Mouse (Mus musculus) adrenal gland, postnatal 25 days (tissue): ENCODE data around the gene Prkce. TPM values are rescaled to one million over a fixed set of nuclear protein-coding genes. Genes with fewer than 3 reads are reported as not detected.

Experiments
- DNase-seq: peaks from one replicate; pipeline ENCODE4 v3.0.0; 2021; ENCODE audit warnings: mixed read lengths
- total RNA-seq: library from RNA; stranded (reverse); gene quantifications from 2 replicates; pipeline ENCODE4 v1.2.3, GENCODE M21; 2021

Gene Prkce
- total RNA-seq, 1 experiment from 2014 or later = 25.8 TPM

GRCm38 (mm10) chr17:86414608-86415007, 247.0 kb downstream of the Prkce start:
- DNase-seq = no peak

GRCm38 (mm10) chr17:86415989-86416388, 248.4 kb downstream of the Prkce start:
- no peak for DNase-seq

- DNase-seq = no peak
Measured at GRCm38 (mm10) chr17:86418334-86418733, 250.7 kb downstream of the Prkce start.

DNA sequence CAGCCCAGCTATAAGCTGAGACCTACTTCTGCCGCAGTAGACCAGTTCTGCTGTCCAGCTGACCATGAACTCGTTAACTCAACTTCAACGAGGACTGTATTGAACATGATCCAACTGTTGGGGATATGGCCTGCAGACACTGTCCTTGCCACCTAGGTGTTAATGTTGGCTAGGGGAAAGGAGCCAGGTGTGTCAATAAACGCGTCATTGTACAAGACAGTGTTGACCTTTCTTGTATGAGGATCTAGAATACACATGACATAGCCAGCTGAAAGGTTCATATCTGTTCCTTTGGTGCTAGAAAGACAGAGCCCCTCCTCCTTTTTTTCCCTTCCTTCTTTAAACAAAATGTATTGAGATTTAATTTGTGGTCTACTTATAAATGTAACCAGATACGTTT, 251.6 kb downstream of the Prkce start:
- DNase-seq = no peak

DNA sequence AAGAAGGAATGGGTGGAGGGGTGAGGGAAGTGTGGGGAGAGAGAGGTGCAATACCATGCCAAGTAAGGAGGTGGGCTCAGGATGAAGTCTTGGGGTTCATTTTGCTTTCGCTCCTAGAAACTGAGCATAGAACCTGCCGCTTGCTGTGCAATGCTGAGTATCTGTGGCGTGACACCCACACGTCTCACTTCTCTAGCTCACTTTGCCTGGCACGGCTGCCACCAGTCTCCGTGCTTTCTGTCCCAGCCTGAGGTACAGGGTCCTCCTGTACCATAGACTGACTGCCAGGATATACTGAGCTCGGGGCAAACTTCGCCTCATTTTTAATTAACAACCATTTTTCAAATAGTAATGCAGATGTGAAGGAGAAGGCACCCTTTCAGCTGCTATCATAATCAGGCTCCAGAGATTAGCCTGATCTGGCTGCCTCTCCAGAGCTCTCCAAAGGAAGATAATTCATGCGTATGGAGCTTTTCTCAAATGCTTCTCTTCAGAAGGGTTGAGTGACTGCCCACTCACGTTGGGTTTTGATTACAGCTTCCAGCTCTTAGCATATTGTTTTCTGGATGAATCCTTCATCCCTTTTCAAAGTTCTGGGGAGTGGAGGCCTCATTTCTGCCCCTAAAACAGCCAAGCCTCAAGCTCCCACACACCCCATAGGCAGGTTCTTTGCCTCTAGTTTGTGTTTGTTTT, 253.2 kb downstream of the Prkce start:
- DNase-seq = no peak

DNA sequence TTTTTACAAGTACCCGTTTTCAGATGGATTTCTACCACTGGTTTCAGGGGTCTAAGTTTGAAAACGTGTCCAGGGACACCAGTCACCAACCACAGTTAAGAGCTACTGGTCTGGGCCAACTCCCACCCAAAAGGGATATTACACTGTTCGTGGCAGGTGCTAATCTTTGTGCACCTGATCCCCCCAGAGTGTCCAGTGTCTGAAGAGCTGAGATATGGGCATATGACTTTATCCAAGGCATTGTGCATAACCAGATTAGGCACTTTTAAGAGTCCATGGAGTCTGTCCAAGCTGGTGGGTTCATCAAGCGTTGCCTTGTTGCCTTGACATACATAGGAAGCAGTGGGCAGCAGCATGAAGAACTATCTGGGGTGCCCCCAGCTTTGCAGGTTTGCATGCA, 254.4 kb downstream of the Prkce start:
- DNase-seq = no peak

DNA sequence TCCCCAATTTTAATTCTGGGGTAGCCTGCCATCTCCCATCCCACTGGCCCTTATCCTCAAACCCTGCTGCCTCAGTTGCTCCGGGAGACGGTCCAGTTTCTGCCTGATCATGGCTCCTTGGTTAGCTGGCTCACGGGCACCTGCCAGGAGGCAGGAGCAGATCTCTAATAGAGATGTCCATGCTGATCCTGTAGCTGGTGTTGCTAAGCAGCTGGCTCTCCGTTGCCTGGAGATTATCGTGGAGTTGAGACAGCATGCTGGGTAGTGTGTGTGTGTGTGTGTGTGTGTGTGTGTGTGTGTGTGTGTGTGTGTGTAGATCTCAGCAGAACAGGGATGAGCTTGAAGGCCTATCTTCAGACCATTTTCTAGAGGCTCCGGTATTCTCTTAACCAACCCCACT, 262.3 kb downstream of the Prkce start:
- DNase-seq = no peak

GRCm38 (mm10) chr17:86433117-86433516, 265.5 kb downstream of the Prkce start:
- DNase-seq = no peak

DNA sequence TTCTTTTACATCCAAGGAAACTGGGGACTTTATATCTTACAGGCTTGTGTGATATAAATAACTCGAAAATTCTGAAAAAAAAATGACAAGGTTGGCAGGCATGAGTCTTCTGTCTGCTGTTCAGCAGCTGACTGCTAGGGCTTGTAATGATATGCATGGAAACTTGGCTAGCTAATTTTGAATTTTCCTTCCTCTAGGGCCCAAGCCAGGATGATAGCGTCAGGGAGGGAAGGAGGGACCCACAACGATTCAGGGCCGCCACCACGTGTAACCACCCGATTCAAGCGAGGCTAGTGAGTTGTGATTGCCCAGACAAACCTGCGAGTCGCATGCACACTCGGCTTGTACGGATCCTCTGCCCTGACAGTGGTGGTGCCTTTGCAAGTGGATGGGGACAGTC, 266.2 kb downstream of the Prkce start:
- no peak for DNase-seq

- no peak for DNase-seq
Measured at GRCm38 (mm10) chr17:86434781-86435180, 267.2 kb downstream of the Prkce start.

DNA sequence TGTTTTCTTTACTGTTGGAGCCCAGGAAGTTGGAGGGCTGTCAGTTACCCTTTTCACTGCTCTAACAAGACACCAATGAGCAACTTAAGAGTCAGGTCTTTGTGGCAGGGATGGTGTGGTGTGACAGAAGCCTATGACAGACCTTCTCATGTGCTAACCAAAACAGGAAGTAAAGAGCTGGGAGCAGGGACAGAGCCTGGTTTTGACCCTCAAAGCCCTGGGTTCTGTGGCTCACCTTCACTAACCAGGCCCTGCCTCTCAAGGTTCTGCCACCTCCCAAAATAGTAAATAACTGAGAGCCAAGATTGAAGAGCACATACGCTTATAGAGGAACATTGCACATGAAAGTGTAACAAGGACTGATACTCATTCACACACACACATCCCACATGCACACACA, 268.0 kb downstream of the Prkce start:
- DNase-seq = no peak

DNA sequence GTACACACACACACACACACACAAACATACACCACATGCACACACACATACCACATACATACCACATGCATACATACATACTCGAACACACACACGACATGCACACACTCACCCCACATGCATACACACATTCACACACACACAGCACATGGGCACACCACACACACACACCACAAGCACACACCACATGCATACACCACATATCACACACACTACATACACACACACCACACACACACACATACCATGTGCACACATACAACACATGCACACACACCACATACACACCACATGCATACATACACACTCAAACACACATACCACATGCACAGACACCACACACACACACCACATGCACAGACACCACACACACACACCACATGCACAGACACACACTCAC, 268.4 kb downstream of the Prkce start:
- no peak for DNase-seq

DNA sequence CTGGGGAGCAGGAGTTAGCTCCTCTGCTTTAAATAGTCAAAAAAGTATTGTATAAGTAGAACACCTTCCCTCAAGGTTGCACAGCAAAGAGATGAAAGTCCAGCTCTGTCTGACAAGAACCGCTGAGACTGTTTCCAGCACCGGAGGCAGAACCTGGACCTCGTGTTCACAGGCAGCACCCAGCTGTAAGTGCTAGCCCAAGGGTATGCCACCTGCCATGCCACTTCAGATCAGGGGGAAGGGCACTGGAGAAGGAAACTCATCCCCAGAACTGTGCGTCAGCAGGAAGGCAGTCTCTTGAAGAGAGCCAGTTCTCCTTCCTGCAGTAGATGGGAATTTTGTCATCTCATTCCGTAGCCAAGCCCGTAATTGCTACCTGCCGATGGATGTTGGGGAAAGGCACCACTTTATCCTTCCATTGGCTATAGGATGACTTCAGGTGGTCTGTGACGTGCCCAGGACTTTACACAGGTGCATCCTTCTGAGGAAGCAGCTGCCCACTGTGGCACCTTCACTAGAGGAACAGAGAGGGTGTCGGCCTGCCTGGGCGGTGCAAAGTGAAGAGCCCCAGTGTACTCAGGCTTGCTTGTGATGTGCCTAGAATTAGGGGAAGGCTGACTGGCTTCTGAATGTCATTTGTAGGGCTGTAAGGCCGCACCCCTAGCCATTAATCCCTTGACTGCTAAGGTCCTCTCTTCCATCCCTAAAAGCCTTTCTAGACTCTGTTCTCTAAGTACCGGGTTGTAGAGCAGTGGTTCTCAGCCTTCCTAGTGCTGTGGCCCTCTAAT, 269.2 kb downstream of the Prkce start:
- no peak for DNase-seq

- no peak for DNase-seq
Measured at GRCm38 (mm10) chr17:86437516-86438277, 270.1 kb downstream of the Prkce start.

- no peak for DNase-seq
Measured at GRCm38 (mm10) chr17:86438278-86438661, 270.7 kb downstream of the Prkce start.

DNA sequence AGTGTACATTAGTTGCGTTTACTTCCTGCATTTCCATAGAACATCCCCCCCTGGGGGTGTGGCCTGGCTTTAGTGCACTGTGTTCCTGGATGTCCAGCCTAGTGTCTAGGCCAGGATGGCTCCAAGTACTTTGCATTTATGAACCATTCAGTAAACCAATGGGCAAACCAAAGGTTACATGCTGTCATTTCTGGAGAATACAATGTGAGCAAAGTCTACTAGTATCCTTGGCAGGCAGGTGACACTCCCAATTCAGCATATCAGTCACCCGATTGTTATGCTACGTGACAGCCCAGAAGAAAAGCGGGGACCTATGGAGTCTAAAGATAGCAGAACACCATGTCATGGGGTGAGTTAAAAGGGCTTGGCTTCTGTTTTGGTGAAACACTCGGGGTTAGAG, 271.2 kb downstream of the Prkce start:
- DNase-seq = no peak

DNA sequence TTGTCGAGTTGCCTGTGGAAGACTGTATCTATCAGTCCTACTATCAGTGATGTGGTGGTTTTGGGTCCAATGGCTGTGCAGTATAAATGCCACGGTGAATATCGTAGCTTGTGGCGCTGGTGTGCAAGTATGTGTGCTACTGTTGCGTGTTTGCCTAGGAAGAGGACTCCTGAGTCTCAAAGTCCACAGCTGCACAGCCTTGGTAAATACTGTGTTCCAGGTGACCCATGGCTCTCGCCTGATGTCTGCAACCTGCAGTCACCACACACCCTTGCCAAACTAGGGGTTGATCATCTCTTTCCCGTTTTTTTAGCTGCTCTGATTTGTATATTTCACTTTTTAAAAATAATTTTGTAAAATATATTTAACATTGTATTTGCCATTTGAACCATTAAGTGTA, 273.5 kb downstream of the Prkce start:
- no peak for DNase-seq

DNA sequence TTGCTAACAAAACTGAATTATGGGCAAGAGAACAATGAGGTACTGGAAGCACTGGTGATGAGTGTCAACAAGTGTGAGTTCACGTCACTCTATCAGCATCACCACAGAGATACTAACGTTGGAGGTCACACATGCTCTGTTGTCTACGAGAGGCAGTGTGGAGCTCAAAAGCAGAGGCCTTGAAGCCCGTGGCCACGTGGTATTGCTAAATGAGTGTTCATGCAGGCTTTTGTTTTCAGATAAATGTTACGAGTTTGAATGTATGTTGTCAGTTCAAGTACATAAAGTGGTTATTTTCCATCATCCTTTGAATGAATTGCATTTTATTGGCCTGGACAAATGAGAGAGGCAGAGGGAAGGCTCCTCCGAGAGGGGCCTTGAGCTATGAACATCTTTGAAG, 276.3 kb downstream of the Prkce start:
- DNase-seq = peak; percentile 33

GRCm38 (mm10) chr17:86444578-86445419, 277.2 kb downstream of the Prkce start:
- peak; percentile 92 for DNase-seq

DNA sequence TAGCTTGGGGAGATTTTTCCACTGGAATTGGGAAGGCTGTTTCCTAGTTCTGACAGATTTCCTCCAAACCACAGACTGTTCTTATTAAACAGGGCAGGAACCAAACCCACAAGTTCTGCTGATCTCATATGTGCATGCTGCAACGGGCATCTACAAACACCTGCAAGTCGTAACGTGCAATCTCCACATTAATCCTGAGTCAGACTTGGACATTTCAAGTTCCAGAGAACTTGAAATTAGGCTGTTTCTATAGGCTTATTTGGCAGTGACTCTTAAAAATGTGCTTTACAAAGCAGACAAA, 277.8 kb downstream of the Prkce start:
- no peak for DNase-seq

- DNase-seq = no peak
Measured at GRCm38 (mm10) chr17:86445900-86446299, 278.3 kb downstream of the Prkce start.

- no peak for DNase-seq
Measured at GRCm38 (mm10) chr17:86447101-86447598, 279.6 kb downstream of the Prkce start.
